In the genomic region with DNA sequence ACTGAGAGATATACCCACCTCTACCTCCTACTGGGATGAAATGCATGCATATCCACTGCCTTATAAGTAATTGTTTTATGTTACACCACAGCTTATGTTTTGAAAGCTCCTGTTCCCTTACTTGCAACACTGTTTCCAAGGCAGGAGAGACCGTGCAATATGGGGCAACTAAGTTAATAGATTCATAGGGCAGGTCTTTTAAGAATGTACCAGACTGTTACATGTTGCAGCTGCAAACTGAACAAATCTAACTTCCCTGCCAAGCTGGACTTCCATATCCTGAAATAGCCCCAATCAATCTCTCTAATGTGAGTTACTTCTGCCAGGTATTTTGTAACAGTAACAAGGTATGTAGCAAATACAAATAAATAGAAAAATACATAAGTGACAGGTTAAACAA, we compare ENCODE assay signal across 23 mouse cellular contexts.
"Had no signal": no experiment of that assay in that cellular context is flagged by ENCODE, and none has a peak within 500 bp of the region (broad histone marks: within the 10 kb centered on the region; RNA-seq: fewer than 3 reads in every experiment).

No protein-coding gene starts in this region.

- ATAC-seq: liver, postnatal 0 days; lung, postnatal 0 days; midbrain, embryonic 13.5 days; midbrain, embryonic 15.5 days had no signal

- H3K9ac ChIP-seq: liver, embryonic 15.5 days; liver, postnatal 0 days; lung, embryonic 15.5 days; midbrain, embryonic 13.5 days; midbrain, embryonic 15.5 days; neural tube, embryonic 13.5 days; neural tube, embryonic 15.5 days had no signal

- H3K9me3 ChIP-seq: liver, embryonic 15.5 days; lung, embryonic 15.5 days; midbrain, embryonic 13.5 days; midbrain, embryonic 15.5 days; neural tube, embryonic 13.5 days; neural tube, embryonic 15.5 days had no signal

- H3K4me3 ChIP-seq: liver, embryonic 15.5 days; lung, embryonic 15.5 days; megakaryocyte, embryonic 14.5 days; midbrain, embryonic 13.5 days; midbrain, embryonic 15.5 days; myocyte; neural tube, embryonic 13.5 days; neural tube, embryonic 15.5 days had no signal

- H3K27ac ChIP-seq: liver, embryonic 15.5 days; lung, embryonic 15.5 days; macrophage; midbrain, embryonic 13.5 days; midbrain, embryonic 15.5 days; neural tube, embryonic 13.5 days; neural tube, embryonic 15.5 days had no signal

- H3K27me3 ChIP-seq: liver, embryonic 15.5 days; lung, embryonic 15.5 days; megakaryocyte, embryonic 14.5 days; midbrain, embryonic 13.5 days; midbrain, embryonic 15.5 days; neural tube, embryonic 13.5 days; neural tube, embryonic 15.5 days had no signal

- H3K4me1 ChIP-seq: liver, embryonic 15.5 days; lung, embryonic 15.5 days; megakaryocyte, embryonic 14.5 days; midbrain, embryonic 13.5 days; midbrain, embryonic 15.5 days; neural tube, embryonic 13.5 days; neural tube, embryonic 15.5 days had no signal

- H3K36me3 ChIP-seq: liver, embryonic 15.5 days; lung, embryonic 15.5 days; midbrain, embryonic 13.5 days; midbrain, embryonic 15.5 days; neural tube, embryonic 13.5 days; neural tube, embryonic 15.5 days had no signal

- DNase-seq: liver, postnatal 0 days; lung, adult 2 months; lung, postnatal 14 days; lung, postnatal 36 days; retina, postnatal 1 day; right cerebral cortex, adult 18-20 months; right cerebral cortex, postnatal 25 days; right cerebral cortex, postnatal 4 days; spleen, adult 18-20 months; thymus, adult 18-20 months; thymus, postnatal 14 days; thymus, postnatal 36 days had no signal

- H3K4me2 ChIP-seq: liver, embryonic 15.5 days; lung, embryonic 15.5 days; midbrain, embryonic 11.5 days; midbrain, embryonic 13.5 days; midbrain, embryonic 15.5 days; neural tube, embryonic 13.5 days; neural tube, embryonic 15.5 days had no signal
